Mouse (Mus musculus): Measurements from ENCODE around the gene Cpt1b. TPM values are rescaled to one million over a fixed set of nuclear protein-coding genes. Genes with fewer than 3 reads are reported as not detected.

The Cpt1b gene
- polyA plus RNA-seq, 1 experiment from 2014 or later, result 0.54 TPM

- 0% methylated on average over 1 of the region's 1 CpGs for WGBS
- DNase-seq (no peak), ATAC-seq (ENCODE audit: insufficient read depth) (no peak)
- Histone ChIP-seq H3K27ac (ENCODE audit: low read depth) (no peak overlapping the region), H3K36me3 (ENCODE audit: insufficient read depth) (no peaks in the 10 kb centered on the region), H3K9ac (no peak overlapping the region), H3K4me3 (ENCODE audit: low read depth, low read length) (no peak overlapping the region), H3K4me1 (ENCODE audit: insufficient read depth) (no peaks in the 10 kb centered on the region), H3K27me3 (ENCODE audit: insufficient read depth, low read length) (no peaks in the 10 kb centered on the region), H3K9me3 (ENCODE audit: low read depth, low read length) (no peaks in the 10 kb centered on the region), H3K4me2 (no peak overlapping the region)
- TF ChIP-seq CTCF (IDR thresholded peaks at IDR 0.05; ENCODE audit: low read depth), result no peak
These were observed 39.4 kb upstream of the Cpt1b start for GRCm38 (mm10) chr15:89465052-89465451.

- Histone ChIP-seq H3K36me3 (ENCODE audit: insufficient read depth) (no peaks in the 10 kb centered on the region), H3K9ac (no peak overlapping the region), H3K4me2 (no peak overlapping the region), H3K27me3 (ENCODE audit: insufficient read depth, low read length) (no peaks in the 10 kb centered on the region), H3K9me3 (ENCODE audit: low read depth, low read length) (no peaks in the 10 kb centered on the region), H3K27ac (ENCODE audit: low read depth) (no peak overlapping the region), H3K4me1 (ENCODE audit: insufficient read depth) (no peaks in the 10 kb centered on the region), H3K4me3 (ENCODE audit: low read depth, low read length) (no peak overlapping the region)
- DNase-seq, result peak; percentile 48
- no peak for ATAC-seq (ENCODE audit: insufficient read depth)
- WGBS, result 45% methylated on average over 5 of the region's 5 CpGs
- peak; percentile 33; the same call in 1 of the 2 replicates for TF ChIP-seq CTCF (IDR thresholded peaks at IDR 0.05; ENCODE audit: low read depth)
These were observed 37.9 kb upstream of the Cpt1b start for GRCm38 (mm10) chr15:89463334-89464235.

- WGBS, result 63% methylated on average over 7 of the region's 7 CpGs
- no peak for ATAC-seq (ENCODE audit: insufficient read depth)
These were observed 36.5 kb upstream of the Cpt1b start for GRCm38 (mm10) chr15:89462176-89462575.

GRCm38 (mm10) chr15:89461321-89461720 lies 35.7 kb upstream of the Cpt1b start:
- Histone ChIP-seq H3K9me3 (ENCODE audit: low read depth, low read length) (no peaks in the 10 kb centered on the region), H3K4me3 (ENCODE audit: low read depth, low read length) (no peak overlapping the region), H3K36me3 (ENCODE audit: insufficient read depth) (no peaks in the 10 kb centered on the region), H3K27ac (ENCODE audit: low read depth) (no peak overlapping the region), H3K27me3 (ENCODE audit: insufficient read depth, low read length) (0 out of 2 replicates have a peak, but pooled peaks cover 5% of the 10 kb centered on the region), H3K4me2 (no peak overlapping the region), H3K9ac (no peak overlapping the region), H3K4me1 (ENCODE audit: insufficient read depth) (no peaks in the 10 kb centered on the region)
- no peak for DNase-seq
- ATAC-seq (ENCODE audit: insufficient read depth), result no peak
- TF ChIP-seq CTCF (IDR thresholded peaks at IDR 0.05; ENCODE audit: low read depth), result no peak
- WGBS, result 63% methylated on average over 15 of the region's 15 CpGs

More at GRCm38 (mm10) chr15:89462176-89462575, 36.5 kb upstream of the Cpt1b start:
- H3K4me1 ChIP-seq (ENCODE audit: insufficient read depth), result no peaks in the 10 kb centered on the region
- H3K27me3 ChIP-seq (ENCODE audit: insufficient read depth, low read length), result 0 out of 2 replicates have a peak, but pooled peaks cover 2% of the 10 kb centered on the region
- no peak overlapping the region for H3K4me2 ChIP-seq
- no peak overlapping the region for H3K4me3 ChIP-seq (ENCODE audit: low read depth, low read length)
- H3K36me3 ChIP-seq (ENCODE audit: insufficient read depth), result no peaks in the 10 kb centered on the region
- no peak overlapping the region for H3K9ac ChIP-seq
- no peak for DNase-seq
- no peak for TF ChIP-seq CTCF (IDR thresholded peaks at IDR 0.05; ENCODE audit: low read depth)
- no peaks in the 10 kb centered on the region for H3K9me3 ChIP-seq (ENCODE audit: low read depth, low read length)
- H3K27ac ChIP-seq (ENCODE audit: low read depth), result no peak overlapping the region

- Histone ChIP-seq H3K4me3 (ENCODE audit: low read depth, low read length) (no peak overlapping the region), H3K36me3 (ENCODE audit: insufficient read depth) (no peaks in the 10 kb centered on the region), H3K4me2 (no peak overlapping the region), H3K9ac (no peak overlapping the region), H3K27me3 (ENCODE audit: insufficient read depth, low read length) (0 out of 2 replicates have a peak, but pooled peaks cover 5% of the 10 kb centered on the region), H3K27ac (ENCODE audit: low read depth) (no peak overlapping the region), H3K9me3 (ENCODE audit: low read depth, low read length) (no peaks in the 10 kb centered on the region), H3K4me1 (ENCODE audit: insufficient read depth) (no peaks in the 10 kb centered on the region)
- no peak for ATAC-seq (ENCODE audit: insufficient read depth)
- no peak for TF ChIP-seq CTCF (IDR thresholded peaks at IDR 0.05; ENCODE audit: low read depth)
- no peak for DNase-seq
- WGBS, result 61% methylated on average over 10 of the region's 10 CpGs
These were observed 34.6 kb upstream of the Cpt1b start for GRCm38 (mm10) chr15:89460298-89460697.

- 0 out of 2 replicates have a peak, but pooled peaks cover 9% of the 10 kb centered on the region for H3K27me3 ChIP-seq (ENCODE audit: insufficient read depth, low read length)
- H3K4me3 ChIP-seq (ENCODE audit: low read depth, low read length), result no peak overlapping the region
- no peaks in the 10 kb centered on the region for H3K9me3 ChIP-seq (ENCODE audit: low read depth, low read length)
- ATAC-seq (ENCODE audit: insufficient read depth) (no peak), DNase-seq (no peak)
- H3K4me2 ChIP-seq, result no peak overlapping the region
- H3K4me1 ChIP-seq (ENCODE audit: insufficient read depth), result no peaks in the 10 kb centered on the region
- H3K9ac ChIP-seq, result no peak overlapping the region
- H3K36me3 ChIP-seq (ENCODE audit: insufficient read depth), result no peaks in the 10 kb centered on the region
- WGBS, result 77% methylated on average over 7 of the region's 7 CpGs
- TF ChIP-seq CTCF (IDR thresholded peaks at IDR 0.05; ENCODE audit: low read depth), result no peak
- no peak overlapping the region for H3K27ac ChIP-seq (ENCODE audit: low read depth)
These were observed 34.2 kb upstream of the Cpt1b start for GRCm38 (mm10) chr15:89459821-89460220.

- Histone ChIP-seq H3K9me3 (ENCODE audit: low read depth, low read length) (no peaks in the 10 kb centered on the region), H3K4me2 (no peak overlapping the region), H3K27me3 (ENCODE audit: insufficient read depth, low read length) (peaks cover 18% of the 10 kb centered on the region), H3K4me3 (ENCODE audit: low read depth, low read length) (no peak overlapping the region), H3K36me3 (ENCODE audit: insufficient read depth) (no peaks in the 10 kb centered on the region), H3K4me1 (ENCODE audit: insufficient read depth) (no peaks in the 10 kb centered on the region), H3K9ac (no peak overlapping the region), H3K27ac (ENCODE audit: low read depth) (no peak overlapping the region)
- 91% methylated on average over 15 of the region's 15 CpGs for WGBS
- no peak for TF ChIP-seq CTCF (IDR thresholded peaks at IDR 0.05; ENCODE audit: low read depth)
- no peak for DNase-seq
- no peak for ATAC-seq (ENCODE audit: insufficient read depth)
These were observed 33.3 kb upstream of the Cpt1b start for GRCm38 (mm10) chr15:89458942-89459341.
